Mouse (Mus musculus) ovary, postnatal 36 days (tissue): ENCODE measurements around the gene Wdr1.

ENCODE experiments used
- DNase-seq: peaks from one replicate; pipeline ENCODE4 v3.0.0; 2022; ENCODE audit warnings: low spot score, mixed read lengths

Gene Wdr1

DNA sequence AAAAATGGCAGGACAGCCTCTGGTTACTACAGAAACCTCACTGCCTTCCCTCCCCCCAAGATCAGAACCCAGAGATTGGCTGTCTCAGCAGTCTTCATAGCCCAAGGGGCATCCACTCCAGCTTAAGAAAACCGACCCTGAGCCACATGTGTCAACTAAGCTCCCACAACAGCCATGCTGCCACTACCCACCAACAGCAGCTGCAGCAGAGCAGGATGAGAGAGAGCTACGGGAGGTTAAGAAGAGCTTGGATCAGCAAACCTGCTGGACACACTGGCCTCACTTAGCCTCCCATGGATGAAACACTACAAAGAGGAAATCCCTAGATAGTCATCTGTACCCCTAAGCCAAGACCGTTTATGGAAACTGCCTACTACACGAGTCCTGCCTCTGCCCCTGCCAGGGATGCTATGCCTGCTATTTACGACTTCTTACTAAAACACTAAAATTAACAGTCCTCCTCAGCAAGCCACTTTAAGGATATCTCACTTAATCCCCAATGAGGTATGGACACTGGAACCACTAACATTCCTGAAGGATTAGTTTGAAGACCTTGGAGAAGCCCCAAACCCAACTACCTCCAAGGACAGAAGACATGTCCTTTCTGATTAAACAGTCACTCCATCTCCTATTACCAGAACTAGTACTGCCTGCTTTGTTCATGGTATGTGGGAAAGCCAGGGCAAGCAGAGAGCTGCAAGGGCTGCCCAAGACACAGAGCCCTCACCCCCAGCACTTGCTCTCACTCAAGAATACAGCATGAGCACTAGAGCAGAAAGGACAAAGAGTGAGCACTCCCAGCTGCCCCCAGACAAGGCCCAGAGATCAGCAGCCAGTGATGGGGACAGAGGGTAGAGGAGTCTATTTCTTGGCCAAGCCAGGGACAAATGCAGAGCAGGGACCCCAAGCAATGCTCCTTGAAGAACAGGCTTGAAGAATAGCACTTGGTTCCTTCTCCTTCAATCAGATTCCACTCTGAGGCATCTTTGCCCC, 18.3 kb downstream of the Wdr1 start:
- no peak for DNase-seq

DNA sequence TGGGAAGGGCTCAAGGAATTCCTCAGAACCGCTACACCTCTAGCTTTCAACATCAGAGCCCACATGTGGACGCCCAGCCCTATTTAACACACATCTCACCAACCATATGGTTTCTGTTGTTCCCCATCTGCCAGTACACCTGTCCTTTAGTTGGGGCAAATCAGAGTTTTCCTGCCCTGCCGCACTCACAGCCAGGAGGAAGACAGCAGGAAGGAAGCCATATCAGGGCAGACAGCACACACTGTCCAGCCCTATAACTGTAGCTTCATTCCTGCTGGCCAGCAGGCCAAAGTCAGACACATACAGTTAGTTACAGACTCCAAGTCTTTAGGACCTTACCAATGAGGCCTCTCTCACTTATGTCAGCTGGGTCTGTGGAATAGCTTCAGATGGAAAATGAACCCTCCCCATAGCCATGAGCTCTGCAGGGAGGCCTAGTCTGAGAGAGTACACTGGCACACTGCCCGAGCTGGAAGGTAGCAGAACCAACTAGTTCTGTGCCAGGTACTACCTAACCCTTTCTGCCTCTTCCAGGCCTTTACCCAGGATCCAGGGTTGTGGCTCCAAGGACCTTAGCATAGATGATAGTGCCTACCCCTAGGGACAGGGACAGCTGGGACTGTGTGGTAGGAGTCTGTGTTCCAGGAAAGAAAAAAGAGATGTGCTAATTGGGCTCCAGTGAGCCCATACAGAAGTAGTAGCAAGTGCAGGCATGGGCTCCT, 19.4 kb downstream of the Wdr1 start:
- DNase-seq: no peak

DNA sequence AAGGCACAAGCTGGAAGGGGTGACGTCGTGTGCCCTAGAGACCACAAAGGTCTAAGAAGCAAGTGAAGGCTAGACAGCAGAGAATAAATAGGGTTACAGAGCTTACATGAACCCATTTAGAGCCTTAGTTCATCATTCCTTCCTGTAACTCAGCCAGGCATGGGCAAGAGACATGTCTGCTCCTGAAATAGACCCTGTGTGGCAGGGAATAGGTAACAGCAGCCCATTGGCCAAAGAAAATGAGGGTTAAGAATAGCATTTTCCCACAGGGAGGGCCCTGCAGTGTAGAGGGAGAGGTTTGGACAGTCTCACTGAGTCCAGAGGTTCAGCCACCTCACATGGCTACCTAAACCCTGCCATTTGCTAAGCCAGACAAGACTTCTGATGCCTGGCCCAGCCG, 21.3 kb downstream of the Wdr1 start:
- DNase-seq: no peak

DNA sequence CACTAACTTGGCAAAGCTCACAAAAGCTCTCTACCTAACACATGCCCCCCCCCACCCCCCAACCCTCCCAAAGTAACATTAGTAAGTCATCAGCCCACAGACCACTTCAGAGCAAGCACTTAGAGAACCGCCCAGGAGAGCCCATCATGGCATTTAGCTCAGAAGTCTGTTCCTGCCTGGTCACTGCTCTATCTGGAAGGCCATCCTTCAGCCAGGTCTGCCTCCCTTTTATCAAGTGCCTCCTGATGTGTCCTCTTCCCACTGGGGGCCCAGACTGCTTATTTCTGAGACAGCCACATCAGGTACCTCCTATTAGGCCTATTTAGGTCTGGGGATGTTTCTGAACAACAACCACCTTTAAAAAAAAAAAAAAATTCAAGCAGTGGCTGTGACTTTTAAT, 22.1 kb downstream of the Wdr1 start:
- no peak for DNase-seq

DNA sequence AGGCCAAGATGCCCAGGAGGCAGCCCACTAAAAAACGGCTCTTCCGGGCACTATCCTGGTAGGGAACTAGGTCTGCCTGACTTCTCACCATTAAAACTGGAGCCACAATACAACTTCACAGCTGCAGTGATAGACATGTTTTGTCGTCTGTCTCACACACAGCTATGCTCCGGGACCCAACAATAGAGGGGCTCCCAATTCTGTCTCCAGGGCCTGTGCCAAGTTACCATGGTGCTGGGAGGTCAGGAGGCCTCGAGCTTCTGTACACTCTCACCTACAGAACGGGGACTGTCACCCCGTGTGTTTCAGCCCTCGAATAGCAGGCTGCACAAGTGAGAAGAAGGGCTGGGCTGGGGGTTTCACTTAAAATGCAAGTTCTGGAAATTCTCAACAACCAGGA, 24.5 kb downstream of the Wdr1 start:
- no peak for DNase-seq

DNA sequence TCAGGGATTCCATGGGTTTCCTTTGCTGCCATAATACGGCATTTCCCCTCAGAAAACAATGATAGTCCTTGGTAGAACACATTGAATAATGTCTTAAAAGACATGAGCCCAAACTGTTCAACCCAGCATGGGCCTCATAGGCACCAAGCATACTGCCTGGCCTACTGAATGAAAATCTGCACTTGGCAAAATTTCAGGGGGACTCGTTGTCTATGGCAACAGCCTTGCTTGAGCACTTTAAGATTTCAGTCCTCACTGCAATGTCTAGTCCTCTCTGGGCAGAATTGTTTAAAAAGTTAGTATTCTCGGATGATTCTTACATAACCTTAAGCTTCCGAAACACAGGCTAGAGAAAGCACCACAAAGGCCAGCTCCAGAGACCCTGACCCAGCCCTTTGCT, 25.2 kb downstream of the Wdr1 start:
- no peak for DNase-seq

DNA sequence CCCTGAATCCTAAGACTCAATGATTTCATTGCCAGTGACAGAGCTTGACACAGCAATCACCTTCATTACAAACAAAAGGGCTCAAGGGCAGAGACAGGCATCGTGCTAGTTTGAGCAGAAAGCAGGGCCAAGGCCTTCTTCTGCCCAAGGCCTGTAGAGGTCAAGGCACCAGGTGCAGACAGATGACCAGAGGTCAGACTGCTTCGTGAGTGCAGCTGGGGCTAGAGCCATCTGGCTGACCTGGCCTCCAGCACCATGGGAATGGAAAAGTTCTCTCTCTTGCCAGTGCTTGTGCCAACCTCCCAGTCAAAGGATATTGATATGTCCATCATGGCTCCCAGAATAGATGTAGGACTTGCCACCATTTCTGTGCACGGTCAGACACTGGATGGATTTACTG, 26.2 kb downstream of the Wdr1 start:
- DNase-seq: no peak

DNA sequence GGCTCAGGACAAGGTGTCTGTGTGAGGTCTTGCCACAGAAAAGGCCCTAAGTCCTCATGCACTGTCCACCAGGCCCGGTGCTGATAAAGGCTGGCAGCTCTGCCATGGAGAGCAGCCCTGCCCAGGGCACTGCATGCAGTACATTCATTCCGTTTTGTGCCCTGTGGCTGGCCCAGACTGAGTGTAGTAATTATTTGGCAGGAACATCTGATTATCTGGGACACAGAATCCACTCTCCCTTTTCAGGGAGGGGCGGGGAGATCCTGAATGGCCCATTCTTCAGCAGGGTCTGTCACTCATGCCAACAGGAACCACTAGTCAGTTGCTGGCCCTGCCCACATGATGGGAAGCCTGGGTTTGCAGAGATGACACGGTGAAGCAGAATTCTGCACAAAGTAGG, 30.9 kb downstream of the Wdr1 start:
- no peak for DNase-seq

DNA sequence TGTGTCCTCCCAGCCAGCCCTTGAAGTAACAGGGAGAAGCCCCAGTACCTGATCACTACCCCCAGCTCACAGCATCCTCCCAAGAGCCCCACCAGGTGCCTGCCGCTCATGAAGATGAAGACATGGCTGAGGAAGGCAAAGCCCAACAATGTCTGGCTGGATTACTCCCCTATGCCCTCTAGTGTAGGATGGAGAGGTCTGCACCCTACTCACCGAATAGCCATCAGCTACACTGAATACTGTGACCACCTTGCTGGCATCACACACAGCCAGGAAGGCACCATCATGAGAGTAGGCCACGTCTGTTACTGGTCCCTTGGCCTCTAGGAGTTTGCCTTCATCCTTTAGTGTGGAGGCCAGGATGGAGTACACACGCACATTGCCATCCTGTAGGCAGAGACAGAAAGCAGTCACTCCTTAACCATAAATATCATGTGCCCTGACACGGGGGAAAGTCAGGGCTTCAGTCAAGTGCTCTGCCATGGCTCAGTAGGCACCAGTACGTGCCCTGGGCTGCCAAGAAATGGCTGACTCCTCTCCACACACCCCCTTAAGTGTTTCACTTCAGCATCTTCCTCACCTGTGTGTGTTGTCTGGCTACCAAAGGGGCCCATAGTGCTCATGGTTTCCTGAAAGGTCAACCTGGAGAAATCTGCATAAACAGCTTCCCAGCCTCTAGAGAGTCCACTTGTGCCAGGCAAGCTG, 33.1 kb downstream of the Wdr1 start:
- DNase-seq: no peak

DNA sequence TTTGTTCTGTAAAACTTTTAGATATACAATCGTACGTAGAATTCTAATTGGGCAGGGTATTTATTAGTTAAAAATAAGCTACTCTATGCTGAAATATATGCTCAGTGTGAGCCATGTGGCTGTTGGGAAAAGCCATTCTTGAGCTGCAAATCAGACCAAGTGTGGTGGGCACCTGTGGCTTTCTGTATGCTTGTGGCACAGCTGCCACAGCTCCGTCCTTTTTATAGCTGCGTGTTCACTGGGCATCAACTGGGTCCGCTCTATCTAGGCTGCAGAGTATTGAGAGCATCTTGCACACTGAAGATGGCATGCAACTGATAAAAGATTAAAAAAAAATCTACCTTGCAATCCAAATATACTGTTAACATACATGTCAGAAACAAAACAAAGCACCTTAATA, 40.0 kb downstream of the Wdr1 start:
- DNase-seq: no peak

DNA sequence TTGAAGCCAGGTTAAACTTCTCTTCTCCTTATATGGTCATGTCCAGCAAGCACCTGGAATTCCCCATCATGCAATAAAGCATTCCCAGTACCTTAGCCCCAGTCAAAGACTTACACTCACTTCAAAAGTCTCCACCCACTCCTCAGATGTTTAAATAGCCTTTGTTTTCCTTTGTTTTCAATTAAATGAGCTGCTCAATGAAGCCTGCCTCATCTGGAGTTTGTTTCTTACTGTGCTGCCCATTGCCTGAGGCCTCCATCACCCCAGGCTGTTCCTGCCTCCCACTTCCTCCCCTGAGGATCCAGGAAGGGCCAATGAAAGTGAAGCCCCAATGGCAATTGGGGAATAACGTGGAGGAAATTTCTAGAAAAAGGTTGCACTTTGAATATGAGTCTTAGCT, 42.2 kb downstream of the Wdr1 start:
- no peak for DNase-seq

DNA sequence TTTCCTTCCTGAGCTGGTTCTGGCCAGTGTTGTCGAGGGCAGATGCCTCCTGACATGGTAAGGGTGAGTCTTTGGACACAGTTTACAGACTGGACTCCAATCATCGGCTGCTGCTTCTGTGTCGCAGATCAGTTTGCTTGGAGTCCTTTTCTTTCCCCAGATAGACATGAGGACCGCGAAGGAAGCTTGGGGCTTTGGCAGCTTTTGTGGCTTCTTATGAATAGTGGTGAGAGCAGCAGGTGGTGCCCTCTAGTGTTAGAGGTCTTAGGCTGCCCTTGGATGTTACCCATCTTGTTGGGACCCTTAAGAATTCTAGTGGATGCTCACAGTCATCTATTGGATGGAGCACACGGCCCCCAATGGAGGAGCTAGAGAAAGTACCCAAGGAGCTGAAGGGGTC, 46.8 kb downstream of the Wdr1 start:
- peak; percentile 15 for DNase-seq

DNA sequence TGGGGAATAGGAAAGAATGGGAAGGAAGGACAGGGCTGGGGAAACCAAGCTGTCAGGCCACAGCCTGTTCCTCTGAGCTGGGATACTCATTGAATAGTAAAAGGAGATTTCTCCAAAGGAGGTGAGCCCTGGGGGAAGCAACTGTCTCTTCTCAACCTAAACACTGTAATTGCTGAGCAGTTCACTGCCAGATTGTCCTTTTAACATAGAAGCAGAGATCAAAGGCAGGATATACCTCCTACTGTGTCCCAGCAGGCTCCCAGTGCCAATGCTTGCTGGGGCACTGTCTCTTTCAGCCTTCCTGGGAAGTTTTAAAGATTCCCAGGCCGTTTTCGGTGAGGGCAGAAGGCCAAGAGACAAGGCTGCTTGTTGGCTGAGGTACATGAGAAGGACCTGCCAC, 50.0 kb downstream of the Wdr1 start:
- DNase-seq: no peak

DNA sequence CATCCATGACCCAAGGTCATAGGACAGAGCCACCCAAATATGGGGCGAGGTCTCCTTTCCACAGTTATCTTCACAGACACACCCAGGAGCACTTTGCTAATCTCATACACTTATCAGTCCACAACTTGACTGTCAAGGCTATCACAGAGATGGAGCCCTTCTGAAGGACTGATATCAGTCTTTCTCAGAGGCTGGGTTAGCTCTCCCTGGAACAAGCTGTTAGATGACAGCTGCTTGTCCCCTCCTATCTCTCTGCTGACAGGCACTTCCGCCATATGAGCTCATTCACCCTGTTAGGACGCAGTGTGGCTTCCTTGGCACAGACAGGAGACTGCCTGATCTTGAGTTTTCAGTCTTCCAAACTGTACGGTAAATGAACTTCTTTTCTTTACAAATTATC, 53.5 kb downstream of the Wdr1 start:
- no peak for DNase-seq

DNA sequence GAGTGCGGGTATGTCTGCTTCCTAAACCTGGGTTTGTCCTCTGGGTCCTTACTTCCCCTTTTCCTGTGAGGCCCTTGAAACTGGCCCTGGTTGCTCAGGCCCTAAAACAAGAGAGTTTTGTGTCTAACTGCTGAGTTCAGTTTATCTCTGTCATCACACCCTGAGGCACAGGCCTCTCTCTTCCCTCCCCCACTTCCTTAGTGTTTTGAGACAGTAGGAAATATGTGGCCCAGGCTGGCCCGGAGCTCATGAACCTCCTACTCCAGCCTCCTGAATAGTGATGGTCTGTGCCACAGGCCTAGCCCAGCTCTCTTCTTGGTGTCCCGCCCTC, 57.6 kb downstream of the Wdr1 start:
- DNase-seq: no peak

DNA sequence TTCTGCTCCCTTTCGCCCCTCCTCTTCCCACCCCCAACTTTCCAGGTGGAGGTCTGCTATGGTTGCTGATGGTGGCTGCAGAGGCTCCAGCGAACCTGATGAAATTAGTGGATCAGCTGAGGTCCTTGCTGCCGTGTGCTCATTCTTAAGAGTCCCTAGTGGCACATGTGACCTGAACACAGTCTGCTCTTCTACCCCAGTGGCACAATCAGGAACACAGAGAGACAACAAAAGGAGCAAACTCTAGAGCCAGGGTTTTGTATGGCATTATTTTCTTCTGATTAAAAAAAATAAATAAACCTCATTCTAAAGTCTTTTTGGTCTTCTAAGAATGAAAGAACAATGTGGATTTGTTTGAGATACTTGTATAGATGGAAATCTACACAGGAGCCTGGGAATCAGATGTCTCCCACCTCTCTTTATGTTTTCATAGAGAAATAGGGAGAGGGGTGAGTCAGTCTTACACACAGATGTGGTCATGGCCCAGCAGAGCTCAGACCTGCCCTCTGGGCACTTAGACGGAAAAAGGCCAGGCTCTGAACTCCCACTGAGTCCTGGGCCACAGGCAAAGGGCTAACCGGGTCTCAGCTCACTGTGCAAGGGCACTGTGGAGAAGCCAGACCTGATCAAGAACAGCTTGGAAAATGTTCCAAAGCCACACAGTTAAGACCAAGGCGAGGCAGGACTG, 58.1 kb downstream of the Wdr1 start:
- DNase-seq: no peak

DNA sequence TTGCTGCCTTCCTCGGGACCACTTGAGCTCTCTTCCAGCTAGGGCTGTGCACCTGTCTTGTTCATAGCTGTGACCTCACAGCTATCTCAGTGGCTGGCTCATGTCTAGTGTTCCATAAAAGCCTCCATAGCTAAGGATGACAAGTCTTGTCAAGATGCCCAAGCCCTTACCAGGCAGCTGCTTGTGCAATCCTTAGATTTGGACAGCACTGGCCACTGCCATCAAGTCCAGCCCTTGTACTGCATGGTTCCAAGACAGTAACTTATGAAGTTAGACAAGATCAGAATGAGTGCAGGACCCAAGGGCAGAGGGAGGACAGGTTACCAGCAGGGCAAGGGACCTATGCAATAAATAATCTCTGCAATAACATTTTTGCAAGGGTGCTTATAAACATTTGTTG, 58.9 kb downstream of the Wdr1 start:
- DNase-seq: no peak

DNA sequence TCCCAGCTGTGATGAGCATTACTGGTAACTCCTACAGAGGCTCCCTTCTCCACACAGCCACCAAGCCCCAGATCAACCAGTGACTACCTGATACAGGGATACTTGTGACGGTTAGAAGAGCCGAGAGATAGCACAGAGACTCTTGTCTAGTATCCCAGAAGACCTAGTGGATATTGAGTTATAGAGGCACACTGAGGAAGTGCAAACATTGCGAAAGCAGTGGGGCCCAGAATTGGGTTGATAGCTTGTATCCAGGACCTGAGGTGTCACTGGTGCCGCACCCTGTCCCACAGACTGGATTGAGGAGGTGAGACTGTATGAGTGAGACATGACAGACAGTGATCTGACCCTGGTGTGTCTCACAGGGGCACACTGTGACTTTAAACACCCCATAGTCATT, 60.0 kb downstream of the Wdr1 start, which contains the start of gene Slc2a9:
TSS of gene Slc2a9 (minus strand) at position 152 of the 400 bp plus-strand sequence.
- no peak for DNase-seq

DNA sequence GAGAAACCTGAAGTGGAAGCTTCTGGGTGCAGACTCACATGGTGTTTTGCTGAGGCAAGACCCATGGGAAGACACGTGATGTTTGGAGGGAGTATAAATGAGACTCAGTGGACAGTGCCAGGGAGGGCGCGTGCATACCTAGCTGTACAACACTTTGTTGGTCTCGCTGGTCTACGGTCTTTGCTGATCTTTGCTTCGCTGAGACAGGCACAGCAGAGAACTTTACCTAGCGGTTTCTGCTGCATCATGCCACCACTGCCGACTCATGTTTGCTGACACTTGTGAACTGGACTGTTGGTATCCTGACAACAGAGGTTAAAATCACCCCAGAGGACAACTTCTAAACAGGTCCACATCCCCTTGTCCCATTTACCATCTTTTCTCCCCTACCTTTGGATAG, 63.0 kb downstream of the Wdr1 start:
- no peak for DNase-seq

DNA sequence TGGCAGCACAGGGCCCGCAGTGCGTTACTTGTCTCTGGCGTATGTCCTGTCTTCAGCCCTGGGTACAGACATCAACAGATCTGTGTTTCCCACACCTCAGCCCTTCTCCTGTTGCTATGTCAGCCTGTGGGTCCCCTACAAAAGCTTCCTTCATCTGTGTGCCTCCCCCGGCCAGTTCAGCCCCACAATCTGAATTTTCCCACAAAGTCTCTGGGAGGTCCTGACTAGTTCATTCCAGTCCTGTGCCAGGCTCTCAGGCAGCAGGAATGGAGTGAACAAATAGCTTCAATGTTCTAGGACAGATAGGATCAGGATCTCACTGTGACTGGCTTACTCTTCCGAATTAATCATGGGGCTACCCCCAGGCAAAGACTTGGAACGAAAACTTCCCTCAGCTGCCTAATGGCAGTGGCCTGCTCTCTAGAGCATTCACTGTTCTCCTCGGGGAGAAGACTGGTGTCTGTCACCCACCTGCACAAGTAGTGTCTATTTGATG, 63.7 kb downstream of the Wdr1 start:
- DNase-seq: no peak

DNA sequence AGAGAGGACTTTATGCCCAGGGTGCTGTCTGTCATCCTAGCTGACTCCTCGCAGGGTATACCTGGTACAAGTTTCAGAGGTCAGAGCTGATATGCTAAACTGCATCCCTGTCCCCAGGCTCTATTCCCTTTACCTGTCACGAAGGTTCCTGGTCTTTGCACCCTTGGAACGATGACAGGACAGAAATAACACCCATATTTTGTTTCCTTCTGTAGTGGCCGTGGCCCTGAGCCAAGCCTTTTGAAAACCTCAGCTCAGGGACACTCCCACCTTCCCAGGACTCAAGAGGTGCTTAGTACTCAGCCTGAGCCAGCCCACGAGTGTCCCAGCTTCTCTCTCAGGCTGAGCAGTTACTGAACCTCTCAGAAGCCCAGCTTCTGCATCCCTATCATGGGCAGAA, 64.5 kb downstream of the Wdr1 start:
- no peak for DNase-seq

DNA sequence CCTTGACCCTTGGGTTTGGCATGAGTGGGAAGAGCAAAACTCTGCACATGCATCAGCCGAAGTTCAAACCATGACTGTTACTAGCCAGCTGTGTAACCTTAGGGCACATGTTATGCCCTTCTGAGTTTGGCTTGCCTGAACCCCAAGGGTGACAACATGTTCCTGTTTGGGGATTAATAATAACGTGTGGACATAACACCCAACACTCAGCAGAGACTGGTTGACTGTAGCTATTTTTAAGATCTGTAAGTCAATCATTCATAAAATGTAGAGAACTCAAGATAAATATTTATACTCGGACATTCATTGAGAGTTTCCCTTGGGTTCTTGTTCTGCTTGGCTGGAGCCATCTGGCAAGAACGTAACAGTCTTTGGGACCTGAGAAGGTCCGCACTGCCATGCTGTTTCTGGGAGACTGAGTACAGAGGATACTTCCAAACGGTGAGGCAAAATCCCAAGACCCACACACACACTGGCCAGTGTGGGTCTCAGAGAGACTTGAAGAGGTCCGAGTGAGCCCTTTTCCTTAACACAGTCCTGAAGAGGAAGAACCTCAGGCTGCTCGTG, 66.4 kb downstream of the Wdr1 start:
- no peak for DNase-seq
